Mouse (Mus musculus) stomach, postnatal 0 days (tissue): Measurements from ENCODE around the gene Irgq.

Experiments
- CTCF ChIP-seq: IDR thresholded peaks from 2 replicates; pipeline ENCODE4 v1.5.1; 2016; ENCODE audit warnings: antibody characterized with exemption, low read depth, mild to moderate bottlenecking, moderate library complexity
- EP300 ChIP-seq: optimal IDR thresholded peaks from 2 replicates; pipeline ENCODE3; 2016; ENCODE audit warnings: antibody characterized with exemption

GRCm38 (mm10) chr7:24568512-24568911, 38.0 kb downstream of the Irgq start:
- TF ChIP-seq CTCF (no peak), EP300 (no peak)
